Mouse (Mus musculus): ENCODE measurements around the gene Runx1. TPM values are rescaled to one million over a fixed set of nuclear protein-coding genes. Genes with fewer than 3 reads are reported as not detected.

Gene Runx1
- total and polyA plus RNA-seq, 3 experiments: 3.1 to 10.9 (median 4.7) TPM

DNA sequence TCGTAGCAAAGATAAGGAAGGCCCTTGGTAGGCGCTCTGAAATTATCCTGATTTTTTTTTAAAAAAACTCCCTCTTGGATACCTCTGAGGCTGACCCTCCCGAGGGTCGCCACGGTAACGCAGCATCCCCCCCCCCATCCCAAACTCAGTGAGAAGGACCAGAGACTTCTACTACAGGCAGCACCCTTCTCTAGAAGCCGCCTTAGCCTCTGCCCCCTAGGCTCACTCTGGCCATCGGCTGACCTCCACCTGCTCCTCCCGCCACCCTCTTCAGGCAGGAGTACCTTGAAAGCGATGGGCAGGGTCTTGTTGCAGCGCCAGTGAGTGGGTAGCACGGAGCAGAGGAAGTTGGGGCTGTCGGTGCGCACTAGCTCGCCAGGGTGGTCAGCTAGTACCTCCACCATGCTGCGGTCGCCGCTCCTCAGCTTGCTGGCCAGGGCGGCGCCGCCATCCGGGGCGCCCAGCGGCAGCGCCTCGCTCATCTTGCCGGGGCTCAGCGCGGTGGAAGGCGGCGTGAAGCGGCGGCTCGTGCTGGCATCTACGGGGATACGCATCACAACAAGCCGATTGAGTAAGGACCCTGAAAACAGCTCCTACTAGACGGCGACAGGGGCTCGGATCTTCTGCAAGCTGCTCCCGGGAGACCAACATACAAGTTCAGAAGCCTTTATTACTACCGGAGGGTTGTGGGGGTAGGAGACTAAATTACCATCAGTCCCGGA lies 130.6 kb downstream of the Runx1 start:
- in situ Hi-C loops (cut with MboI; ENCODE audit: low pct_ligation_motif_present, low pct_unique_long_range_greater_than_20kb, low sequenced_read_pairs) (loop anchor here (5.0 kb wide), 1 partner anchor 128 kb away; no protein-coding TSS in a partner anchor), dilution Hi-C loops (cut with MboI; ENCODE audit: extremely low pct_ligation_motif_present, extremely low pct_unique_long_range_greater_than_20kb, low sequenced_read_pairs) (no loop called here)
- no peak for DNase-seq (ENCODE audit: extremely low read depth)
- peaks cover 4 to 38% of the 10 kb centered on the region in 2 experiments; a peak in 3 of 4 replicates for H3K4me1 ChIP-seq (ENCODE audit: control insufficient read depth in 1 of 2, insufficient read depth in 2 of 2)
- peaks cover 10% of the 10 kb centered on the region for H3K79me2 ChIP-seq (replicated peaks; ENCODE audit: control insufficient read depth, extremely low read depth, insufficient read depth, poor library complexity, severe bottlenecking)
- peaks cover 0 to 49% of the 10 kb centered on the region in 2 experiments for H3K36me3 ChIP-seq (replicated peaks in 1 of 2; ENCODE audit: control insufficient read depth in 1 of 2, insufficient read depth in 1 of 2, low read length in 1 of 2)
- H3K9ac ChIP-seq (ENCODE audit: insufficient read depth, low read depth): peak overlapping the region; percentile 0
- H3K4me3 ChIP-seq (replicated peaks in 1 of 3; ENCODE audit: low read depth in 2 of 3, low read length in 2 of 3, poor library complexity in 1 of 3): peak overlapping the region in 2 of 3 experiments; percentile 51 to 53
- H3K4me2 ChIP-seq (ENCODE audit: insufficient read depth, low read depth, poor library complexity, severe bottlenecking): no peak overlapping the region; the same call in 1 of the 2 replicates
- TF ChIP-seq UBTF (IDR thresholded peaks at IDR 0.05; ENCODE audit: low read depth, low read length): peak; percentile 62
- TF ChIP-seq MYC (IDR thresholded peaks at IDR 0.05; ENCODE audit: low read depth, low read length): no peak
- 0 out of 2 replicates have a peak, but pooled peaks have one; percentile 37 for TF ChIP-seq SIN3A (IDR thresholded peaks at IDR 0.05; ENCODE audit: low read length)
- H3K27ac ChIP-seq (ENCODE audit: insufficient read depth, low read depth): no peak overlapping the region
- no peaks in the 10 kb centered on the region for H3K27me3 ChIP-seq (replicated peaks)
- peaks cover 41% of the 10 kb centered on the region for H3K9me3 ChIP-seq (replicated peaks; ENCODE audit: low read length)

DNA sequence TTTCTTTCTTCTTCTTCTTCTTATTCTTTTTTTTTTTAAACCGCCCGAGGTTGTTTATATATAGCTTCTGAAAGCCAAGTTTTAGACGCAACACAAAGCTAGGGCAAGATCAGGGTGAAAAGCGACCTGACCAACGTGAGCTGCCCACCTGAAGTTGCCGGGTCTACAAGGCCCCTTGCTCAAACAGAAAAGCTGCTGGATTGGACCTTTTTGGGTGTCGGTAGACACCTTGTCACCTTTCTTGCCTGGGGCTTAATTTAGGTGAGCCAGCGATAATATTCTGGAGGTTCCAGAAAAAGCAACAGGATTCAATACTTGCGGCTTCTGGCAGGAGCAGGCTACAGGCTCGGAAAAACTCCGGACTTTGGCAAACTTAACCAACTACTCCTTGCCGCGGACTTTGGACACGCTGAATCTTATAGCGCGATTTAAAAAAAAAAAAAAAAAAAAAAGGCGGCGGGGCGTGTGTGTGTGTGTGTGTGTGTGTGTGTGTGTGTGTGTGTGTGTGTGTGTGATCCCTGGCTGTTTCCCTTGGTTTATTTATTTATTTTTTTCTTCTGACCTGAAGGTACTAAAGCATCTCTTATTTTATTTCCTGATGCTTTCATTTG lies 131.3 kb downstream of the Runx1 start:
- Histone ChIP-seq H3K27ac (ENCODE audit: insufficient read depth, low read depth) (no peak overlapping the region), H3K36me3 (replicated peaks in 1 of 2; ENCODE audit: control insufficient read depth in 1 of 2, insufficient read depth in 1 of 2, low read length in 1 of 2) (peaks cover 0 to 56% of the 10 kb centered on the region in 2 experiments), H3K4me1 (ENCODE audit: control insufficient read depth in 1 of 2, insufficient read depth in 2 of 2) (peaks cover 4 to 32% of the 10 kb centered on the region in 2 experiments; a peak in 3 of 4 replicates), H3K9ac (ENCODE audit: insufficient read depth, low read depth) (peak overlapping the region; percentile 47; the same call in 1 of the 2 replicates), H3K4me2 (ENCODE audit: insufficient read depth, low read depth, poor library complexity, severe bottlenecking) (peak overlapping the region; percentile 14; the same call in 1 of the 2 replicates), H3K79me2 (replicated peaks; ENCODE audit: control insufficient read depth, extremely low read depth, insufficient read depth, poor library complexity, severe bottlenecking) (peaks cover 10% of the 10 kb centered on the region), H3K9me3 (replicated peaks; ENCODE audit: low read length) (peaks cover 40% of the 10 kb centered on the region), H3K4me3 (replicated peaks in 1 of 3; ENCODE audit: low read depth in 2 of 3, low read length in 2 of 3, poor library complexity in 1 of 3) (peak overlapping the region in 2 of 3 experiments; percentile 51 to 53), H3K27me3 (replicated peaks) (no peaks in the 10 kb centered on the region)
- in situ Hi-C loops (cut with MboI; ENCODE audit: low pct_ligation_motif_present, low pct_unique_long_range_greater_than_20kb, low sequenced_read_pairs) (loop anchor here (5.0 kb wide), 1 partner anchor 127 kb away; no protein-coding TSS in a partner anchor), dilution Hi-C loops (cut with MboI; ENCODE audit: extremely low pct_ligation_motif_present, extremely low pct_unique_long_range_greater_than_20kb, low sequenced_read_pairs) (no loop called here)
- TF ChIP-seq IRF4 (IDR thresholded peaks at IDR 0.05; ENCODE audit: low read depth, low read length): no peak
- peak; percentile 79 for TF ChIP-seq ZNF384 (IDR thresholded peaks at IDR 0.05; ENCODE audit: low read depth, low read length)
- no peak for TF ChIP-seq TBP (conservative IDR thresholded peaks at IDR 0.05; ENCODE audit: low read depth, low read length)
- DNase-seq (ENCODE audit: extremely low read depth): no peak

DNA sequence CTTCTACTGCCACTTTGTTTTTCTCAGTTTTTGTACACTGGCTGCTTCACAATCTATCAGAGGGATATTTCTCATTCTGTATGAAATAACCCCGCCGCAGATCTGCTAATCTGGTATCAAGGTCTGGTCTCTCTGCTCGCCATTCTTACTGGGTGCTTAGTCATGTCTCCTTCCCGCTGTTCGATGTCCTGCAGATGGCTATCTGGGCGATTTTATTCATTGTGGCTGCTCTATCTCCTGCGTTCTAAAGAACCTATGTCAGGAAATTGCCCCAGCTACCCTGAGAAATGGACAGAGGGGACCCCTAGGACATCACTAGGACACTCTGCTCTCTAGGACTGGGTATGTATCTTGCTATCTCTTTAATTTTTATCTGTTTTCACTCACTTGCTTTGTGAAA lies 135.2 kb downstream of the Runx1 start:
- Histone ChIP-seq H3K4me3 (replicated peaks in 1 of 3; ENCODE audit: low read depth in 2 of 3, low read length in 2 of 3, poor library complexity in 1 of 3) (no peak overlapping the region), H3K27ac (ENCODE audit: insufficient read depth, low read depth) (no peak overlapping the region), H3K9me3 (replicated peaks; ENCODE audit: low read length) (peaks cover 7% of the 10 kb centered on the region), H3K4me1 (ENCODE audit: control insufficient read depth in 1 of 2, insufficient read depth in 2 of 2) (peaks cover 4 to 28% of the 10 kb centered on the region in 2 experiments; a peak in 3 of 4 replicates), H3K27me3 (replicated peaks) (no peaks in the 10 kb centered on the region), H3K79me2 (replicated peaks; ENCODE audit: control insufficient read depth, extremely low read depth, insufficient read depth, poor library complexity, severe bottlenecking) (peaks cover 9% of the 10 kb centered on the region), H3K36me3 (replicated peaks in 1 of 2; ENCODE audit: control insufficient read depth in 1 of 2, insufficient read depth in 1 of 2, low read length in 1 of 2) (peaks cover 3 to 55% of the 10 kb centered on the region in 2 experiments), H3K4me2 (ENCODE audit: insufficient read depth, low read depth, poor library complexity, severe bottlenecking) (peak overlapping the region; percentile 44; the same call in 1 of the 2 replicates), H3K9ac (ENCODE audit: insufficient read depth, low read depth) (no peak overlapping the region)
- dilution Hi-C loops (cut with MboI; ENCODE audit: extremely low pct_ligation_motif_present, extremely low pct_unique_long_range_greater_than_20kb, low sequenced_read_pairs) (no loop called here), in situ Hi-C loops (cut with MboI; ENCODE audit: low pct_ligation_motif_present, low pct_unique_long_range_greater_than_20kb, low sequenced_read_pairs) (no loop called here)
- no peak for DNase-seq (ENCODE audit: extremely low read depth)
- no peak for TF ChIP-seq CTCF (conservative IDR thresholded peaks at IDR 0.05 in 1 of 2, IDR thresholded peaks at IDR 0.05 in 1 of 2; ENCODE audit: low read depth in 2 of 2, low read length in 2 of 2)
- TF ChIP-seq TBP (conservative IDR thresholded peaks at IDR 0.05; ENCODE audit: low read depth, low read length): no peak
- no peak for TF ChIP-seq KAT2A (IDR thresholded peaks at IDR 0.05; ENCODE audit: insufficient replicate concordance, low read length)
- TF ChIP-seq RCOR1 (conservative IDR thresholded peaks at IDR 0.05; ENCODE audit: low read depth, low read length): no peak
- TF ChIP-seq UBTF (IDR thresholded peaks at IDR 0.05; ENCODE audit: low read depth, low read length): no peak
- TF ChIP-seq NRF1 (IDR thresholded peaks at IDR 0.05; ENCODE audit: low read depth, low read length): no peak
- TF ChIP-seq POLR2A (IDR thresholded peaks at IDR 0.05; ENCODE audit: low read depth, low read length): no peak
- TF ChIP-seq EP300 (IDR thresholded peaks at IDR 0.05; ENCODE audit: low read length): no peak
- TF ChIP-seq POLR2AphosphoS2 (IDR thresholded peaks at IDR 0.05; ENCODE audit: low read depth, low read length): no peak
- TF ChIP-seq PAX5 (IDR thresholded peaks at IDR 0.05; ENCODE audit: low read length): no peak
- TF ChIP-seq MAZ (IDR thresholded peaks at IDR 0.05; ENCODE audit: low read depth, low read length): no peak
- no peak for TF ChIP-seq MEF2A (IDR thresholded peaks at IDR 0.05; ENCODE audit: borderline replicate concordance, low read depth, low read length)
- TF ChIP-seq ZNF384 (IDR thresholded peaks at IDR 0.05; ENCODE audit: low read depth, low read length): no peak
- TF ChIP-seq RAD21 (IDR thresholded peaks at IDR 0.05; ENCODE audit: low read depth, low read length): no peak
- no peak for TF ChIP-seq GABPA (IDR thresholded peaks at IDR 0.05; ENCODE audit: insufficient replicate concordance, low read depth, low read length)
- TF ChIP-seq ZKSCAN1 (IDR thresholded peaks at IDR 0.05; ENCODE audit: borderline replicate concordance, low read depth, low read length): no peak
- TF ChIP-seq ZMIZ1 (IDR thresholded peaks at IDR 0.05; ENCODE audit: low read depth, low read length): no peak
- TF ChIP-seq ZC3H11A (IDR thresholded peaks at IDR 0.05; ENCODE audit: low read depth, low read length): no peak
- TF ChIP-seq ETS1 (conservative IDR thresholded peaks at IDR 0.05; ENCODE audit: low read depth, low read length): no peak
- TF ChIP-seq MYC (IDR thresholded peaks at IDR 0.05; ENCODE audit: low read depth, low read length): no peak
